Mouse (Mus musculus): ENCODE data around the gene Cpne5. TPM values are rescaled to one million over a fixed set of nuclear protein-coding genes. Genes with fewer than 3 reads are reported as not detected.
A peak's percentile ranks its signal among the peaks of the same experiment; 100 is the strongest.
"Not testable (repeated sequence)": the region's sequence is repeated elsewhere in the genome, so short reads cannot be mapped to it uniquely, and the experiment has no call there.

The Cpne5 gene
- total RNA-seq, 2 experiments from 2014 or later, result not detected

DNA sequence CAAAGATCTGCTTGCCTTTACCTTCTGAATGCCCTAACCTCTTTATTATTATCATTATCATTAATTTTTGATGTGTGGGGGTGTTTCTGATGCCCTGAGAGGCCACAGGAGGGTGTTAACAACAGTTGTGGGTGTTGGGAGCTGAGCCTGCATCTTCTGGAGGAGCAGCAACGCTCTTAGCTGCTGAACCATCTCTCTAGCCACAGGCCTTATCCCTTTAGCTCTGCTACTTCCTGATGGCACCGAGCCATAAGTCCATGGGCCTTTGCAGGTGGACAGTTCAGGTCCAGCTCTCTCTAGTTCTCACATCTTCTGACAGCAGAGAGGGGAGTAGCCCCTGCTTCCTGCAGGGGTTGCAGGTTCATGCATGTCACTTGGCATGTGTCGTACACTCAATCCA is 96.4 kb downstream of the Cpne5 start:
- no peak for DNase-seq (ENCODE audit: low spot score)

DNA sequence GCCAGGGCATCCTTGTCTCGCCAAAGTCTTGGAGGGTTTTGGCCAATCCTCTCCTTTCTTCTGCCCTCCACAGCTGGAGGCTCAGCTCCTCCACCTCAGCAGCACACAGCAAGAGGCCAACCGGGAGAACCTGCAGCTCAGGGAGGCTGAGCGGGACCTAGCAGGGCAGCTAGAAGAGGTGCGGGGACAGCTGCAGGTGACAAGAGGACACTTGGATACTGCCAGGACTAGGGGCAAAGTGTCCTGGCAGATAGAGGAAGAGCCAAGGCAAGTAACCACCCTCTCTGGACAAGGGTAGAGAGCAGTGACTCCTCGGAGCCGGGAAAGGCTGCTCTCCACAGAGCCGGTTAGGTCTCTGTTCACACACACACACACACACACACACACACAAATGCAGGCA is 100.1 kb downstream of the Cpne5 start:
- DNase-seq (ENCODE audit: low spot score), result no peak

DNA sequence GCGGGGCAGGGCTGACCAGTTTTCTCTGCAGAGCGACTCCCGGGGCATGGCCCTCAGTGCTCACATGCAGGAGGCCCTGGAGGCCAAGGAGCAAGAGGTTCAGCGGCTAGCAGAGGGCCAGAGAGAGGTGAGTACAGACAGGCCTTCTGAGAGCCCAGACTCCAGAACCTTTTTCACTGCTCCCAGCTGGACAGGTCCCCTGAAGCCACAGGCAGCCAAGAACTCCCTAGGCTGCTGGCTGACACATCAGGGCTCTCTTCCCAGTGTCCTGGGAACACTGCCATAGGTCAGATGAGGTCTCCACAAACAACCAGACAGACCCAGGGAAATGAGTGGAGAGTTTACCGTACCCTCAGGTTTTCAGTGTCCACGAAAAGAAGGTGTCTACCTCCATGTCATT is 101.7 kb downstream of the Cpne5 start:
- peak; percentile 94 for DNase-seq (ENCODE audit: low spot score)

DNA sequence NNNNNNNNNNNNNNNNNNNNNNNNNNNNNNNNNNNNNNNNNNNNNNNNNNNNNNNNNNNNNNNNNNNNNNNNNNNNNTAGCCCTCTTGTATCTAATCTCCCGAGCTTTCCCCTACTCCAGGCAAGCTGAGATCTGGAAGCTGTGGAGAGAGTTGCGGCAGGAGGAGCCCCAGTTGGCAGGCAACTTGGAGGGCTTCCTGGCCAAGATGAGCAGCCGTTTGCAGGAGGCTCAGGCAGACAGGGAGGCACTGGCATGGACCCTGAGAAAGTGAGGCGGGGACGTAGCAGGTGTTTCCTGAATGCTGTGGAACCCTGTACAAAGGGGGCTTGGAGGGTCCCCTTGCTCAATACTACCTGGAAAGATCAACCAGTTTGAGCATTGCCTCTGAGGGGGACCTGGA is 102.9 kb downstream of the Cpne5 start:
- DNase-seq (ENCODE audit: low spot score), result no peak

DNA sequence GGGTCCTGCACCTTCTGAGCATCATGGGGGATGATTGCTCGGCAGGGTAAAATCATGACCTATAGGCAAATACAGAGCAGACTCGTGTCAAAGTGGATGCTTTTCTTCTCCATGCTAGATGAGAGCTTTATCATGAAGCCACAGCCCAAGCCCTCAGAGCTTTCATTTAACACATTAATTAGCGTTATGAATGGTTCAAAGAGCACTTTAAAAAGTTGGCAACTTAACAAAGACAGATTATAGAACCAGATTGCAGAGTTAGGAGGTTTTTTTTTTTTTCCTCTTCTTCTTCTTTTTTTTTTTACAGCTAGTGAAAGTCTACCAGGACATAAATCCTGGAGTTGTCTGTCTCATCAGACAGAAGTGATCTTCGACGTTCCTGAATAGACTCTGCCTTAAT is 108.6 kb downstream of the Cpne5 start:
- no peak for DNase-seq (ENCODE audit: low spot score)

DNA sequence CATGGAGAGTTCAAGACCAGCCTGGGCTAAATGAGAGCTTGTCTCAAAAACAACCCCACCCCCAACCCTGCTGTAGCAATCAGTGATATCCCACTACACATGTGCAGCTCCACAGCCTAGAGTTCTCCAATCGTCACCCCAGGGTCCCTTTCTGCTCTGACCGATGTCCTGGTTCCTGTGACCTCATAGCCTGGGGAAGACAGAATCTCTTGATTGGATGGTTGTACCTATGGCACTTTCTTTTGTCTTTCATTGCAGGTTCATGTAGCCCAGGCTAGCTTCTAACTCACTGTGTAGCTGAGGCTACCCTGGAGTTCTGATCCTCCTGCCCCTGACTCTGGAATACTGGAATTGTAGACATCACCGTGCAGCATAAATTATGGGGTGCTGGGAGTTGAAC is 111.4 kb downstream of the Cpne5 start:
- DNase-seq (ENCODE audit: low spot score), result no peak

DNA sequence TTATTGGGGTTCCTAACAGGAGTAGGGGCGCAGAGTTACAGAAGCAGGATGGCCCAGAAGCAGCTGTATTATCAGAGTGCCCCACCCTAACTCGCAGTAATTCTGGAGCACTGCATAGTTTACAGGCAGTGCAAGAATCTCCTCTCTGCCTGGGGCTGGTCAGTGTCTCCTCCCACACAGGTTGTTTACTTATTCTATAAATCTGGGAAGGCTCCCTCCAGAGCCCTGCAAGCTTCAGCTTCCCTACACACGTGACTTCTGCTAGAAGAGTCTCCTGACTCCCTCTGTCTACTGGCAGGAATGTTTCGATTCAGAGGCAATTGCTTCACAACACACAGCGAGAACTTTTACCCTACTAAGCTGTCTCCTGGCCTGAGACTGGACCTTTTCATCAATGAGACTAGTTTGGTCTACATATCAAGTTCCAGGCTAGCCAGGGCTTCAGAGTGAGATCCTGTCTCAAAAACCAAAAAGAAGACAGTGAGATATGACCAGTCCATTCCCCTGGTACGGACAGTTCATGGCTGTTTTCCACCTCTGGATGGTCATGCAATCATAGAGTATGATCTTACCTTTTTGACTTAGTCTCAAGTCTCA is 114.3 kb downstream of the Cpne5 start:
- DNase-seq (ENCODE audit: low spot score), result no peak

DNA sequence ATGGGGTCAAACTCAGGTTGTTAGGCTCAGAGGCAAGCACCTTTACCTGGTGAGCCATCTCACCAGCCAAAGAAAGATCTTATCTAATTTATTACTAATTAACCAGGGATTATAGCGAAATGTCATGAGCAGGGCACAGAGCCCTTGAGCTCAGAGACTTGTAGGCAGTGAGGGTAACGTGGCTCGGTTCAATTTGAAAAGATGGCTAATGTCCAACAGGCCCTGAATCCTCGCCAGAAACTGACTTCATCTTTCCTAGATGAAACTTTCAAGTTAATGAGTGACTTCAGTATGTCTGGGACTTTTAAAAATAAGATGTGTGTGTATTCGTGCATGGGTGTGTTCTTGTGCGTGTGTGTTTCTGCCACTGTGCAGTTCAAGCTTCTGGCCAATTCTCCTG is 115.2 kb downstream of the Cpne5 start:
- no peak for DNase-seq (ENCODE audit: low spot score)

DNA sequence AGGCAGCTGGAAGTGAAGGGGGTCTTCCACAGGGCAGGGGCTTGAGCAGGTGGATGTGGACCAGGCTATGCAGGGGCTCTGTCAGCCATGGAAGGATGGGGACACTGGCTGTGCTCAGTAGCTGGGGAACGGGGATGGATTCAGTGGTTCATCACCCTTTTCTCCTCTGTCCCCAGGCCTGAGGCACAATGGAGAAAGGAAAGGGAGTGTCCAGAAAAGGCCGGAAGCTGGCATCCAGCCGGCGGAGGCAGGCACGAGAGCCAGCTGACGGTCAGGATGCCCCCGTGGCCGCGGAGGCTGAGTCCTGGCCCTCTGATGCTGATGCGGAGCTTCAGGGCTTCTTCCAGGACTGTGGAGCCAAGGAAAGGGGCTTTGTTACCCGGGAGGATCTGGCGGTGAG is 117.3 kb downstream of the Cpne5 start:
- DNase-seq (ENCODE audit: low spot score), result no peak

DNA sequence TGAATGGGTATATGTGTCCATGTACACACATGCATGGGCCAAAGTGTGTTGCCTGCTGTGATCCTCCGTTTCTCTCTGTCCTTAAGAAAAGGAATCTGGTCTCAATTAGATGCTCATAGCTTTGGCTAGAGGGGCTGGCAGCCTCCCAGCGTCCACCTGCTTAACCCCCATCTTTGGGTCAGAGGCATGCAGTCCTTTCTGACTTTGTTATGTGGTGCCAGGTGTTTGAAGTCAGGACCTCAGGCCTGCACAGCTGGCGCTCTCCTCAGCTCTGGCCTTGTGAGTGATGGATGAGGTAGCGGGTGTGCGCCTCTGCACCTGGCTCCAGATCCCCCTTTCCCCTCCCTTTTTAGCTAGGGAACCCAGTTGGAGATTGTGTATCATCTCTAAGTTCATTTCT is 119.9 kb downstream of the Cpne5 start:
- DNase-seq (ENCODE audit: low spot score), result no peak

DNA sequence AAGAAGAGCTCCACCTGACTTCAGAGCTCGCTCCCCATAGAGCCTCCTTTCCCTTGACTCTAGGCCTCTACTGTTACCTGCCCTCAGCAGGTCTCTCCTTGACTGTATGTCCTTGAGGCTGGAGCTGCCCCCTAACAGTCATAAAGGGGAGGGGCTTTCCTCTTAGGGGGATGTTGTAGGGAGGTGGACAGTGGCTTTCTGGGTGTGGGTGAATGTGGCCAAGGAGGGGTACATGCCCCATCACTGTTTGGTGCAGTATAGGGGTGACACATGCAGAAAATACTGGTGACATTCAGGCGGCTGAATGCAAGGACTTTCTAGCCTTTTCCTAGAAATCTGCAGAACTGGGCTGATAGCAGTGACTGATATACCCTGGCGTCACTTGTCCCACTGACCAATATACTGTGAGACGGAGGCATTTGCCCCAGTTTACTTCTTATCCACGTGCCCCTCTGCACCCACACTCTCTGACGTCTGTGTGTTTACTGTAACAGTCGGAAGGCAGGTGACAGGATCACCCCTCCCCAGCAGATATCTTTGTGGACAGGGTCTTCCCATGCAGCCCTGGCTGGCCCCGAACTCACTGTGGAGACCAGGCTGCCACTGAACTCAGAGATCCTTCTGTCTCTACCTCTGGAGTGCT is 120.8 kb downstream of the Cpne5 start:
- DNase-seq (ENCODE audit: low spot score), result no peak

DNA sequence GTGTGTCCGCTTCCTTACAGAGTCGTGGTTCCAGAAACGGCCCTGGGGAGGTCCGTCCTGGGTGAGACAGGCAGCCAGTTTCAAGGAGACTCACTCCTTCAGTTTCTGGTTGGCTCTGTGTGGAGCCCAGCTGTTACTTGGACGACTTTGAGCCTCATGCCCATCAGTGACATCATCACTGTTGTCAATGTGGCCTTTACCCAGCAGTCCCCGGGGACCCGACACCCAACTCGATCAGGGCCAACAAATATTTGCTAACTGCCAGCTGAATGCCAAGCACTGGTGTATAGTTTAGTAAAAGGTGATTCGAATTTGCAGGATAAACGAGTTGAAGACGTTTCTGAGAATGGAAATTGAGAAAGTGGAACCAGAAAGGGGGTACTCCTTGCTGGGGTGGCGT is 121.9 kb downstream of the Cpne5 start:
- no peak for DNase-seq (ENCODE audit: low spot score)

DNA sequence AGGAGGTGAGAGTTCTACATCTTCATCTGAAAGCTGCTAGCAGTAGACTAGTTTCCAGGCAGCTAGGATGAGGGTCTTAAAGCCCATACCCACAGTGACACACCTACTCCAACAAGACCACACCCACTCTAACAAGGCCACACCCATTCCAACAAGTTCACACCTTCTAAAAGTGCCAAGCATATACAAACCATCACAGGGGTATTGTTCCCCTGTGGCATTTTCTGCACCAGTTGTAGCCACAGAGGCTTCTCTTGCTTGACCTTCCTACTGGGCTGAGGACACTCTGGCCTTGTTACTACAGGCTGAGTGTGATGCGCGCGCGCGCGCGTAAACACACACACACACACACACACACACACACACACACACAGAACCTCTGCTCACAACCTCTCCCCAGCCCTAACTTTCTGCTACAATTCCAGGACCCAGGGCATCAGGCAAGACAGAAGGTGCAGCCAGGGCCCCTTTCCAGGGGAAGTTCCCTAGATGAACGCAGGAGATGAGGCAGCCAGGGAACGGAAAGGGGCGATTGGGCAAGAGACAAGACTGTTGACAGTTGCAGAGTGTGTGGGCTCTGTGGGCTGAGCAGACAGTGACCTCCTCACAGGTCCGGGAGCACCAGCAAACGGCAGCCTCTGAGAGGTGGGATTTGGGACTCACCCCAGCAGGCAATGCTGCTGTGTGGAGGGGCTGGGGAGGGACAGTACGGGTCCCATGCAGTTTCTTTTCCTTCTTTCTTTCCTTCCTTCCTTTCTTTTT is 124.2 kb downstream of the Cpne5 start, which contains the start of gene Rab44:
Gene Rab44 (plus strand): TSS at position 555 of the 762 bp plus-strand sequence.
- no peak for DNase-seq (ENCODE audit: low spot score)

DNA sequence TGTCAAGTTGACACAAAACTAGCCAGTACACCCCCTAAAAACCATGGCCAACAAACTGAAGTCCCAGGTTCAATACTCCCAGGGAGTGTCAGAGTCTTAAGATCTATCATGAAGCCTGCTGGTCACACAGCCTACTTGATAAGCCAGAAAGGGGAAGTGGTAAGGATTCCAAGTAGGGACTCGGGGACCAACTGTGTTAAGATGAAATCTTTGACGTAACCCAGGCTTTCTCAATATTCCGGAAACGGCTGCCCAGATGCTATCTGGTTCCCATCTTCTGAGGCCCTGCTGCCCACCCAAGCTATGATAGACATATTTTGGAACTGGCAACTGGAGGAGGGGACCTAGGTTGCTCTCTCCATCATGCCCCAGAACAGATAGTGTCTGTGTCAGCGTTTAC is 126.6 kb downstream of the Cpne5 start:
- DNase-seq (ENCODE audit: low spot score), result no peak

DNA sequence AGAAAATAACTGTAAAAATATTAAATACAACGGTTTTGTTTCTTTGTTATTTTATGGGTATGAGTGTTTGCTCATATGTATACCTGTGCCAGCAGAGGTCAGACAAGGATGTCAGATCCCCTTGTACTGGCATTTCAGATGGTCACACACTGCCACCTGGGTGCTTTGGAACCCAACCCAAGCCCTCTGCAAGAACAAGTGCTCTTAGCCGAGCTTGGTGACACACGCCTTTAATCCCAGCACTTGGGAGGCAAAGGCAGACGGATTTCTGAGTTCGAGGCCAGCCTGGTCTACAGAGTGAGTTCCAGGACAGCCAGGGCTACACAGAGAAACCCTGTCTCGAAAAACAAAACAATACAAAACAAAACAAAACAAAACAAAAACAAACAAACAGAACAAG is 127.6 kb downstream of the Cpne5 start:
- not testable (repeated sequence) for DNase-seq (ENCODE audit: low spot score)

Other genes starting within 250 kb of the Cpne5 start
- gene Stk38, start 230.2 kb downstream of the Cpne5 start, total RNA-seq (2021), result 10 to 100 TPM; 20.2 to 22.4 TPM
- gene Srsf3, start 205.5 kb downstream of the Cpne5 start, total RNA-seq (2021), result 10 to 100 TPM; 37.4 to 48.6 TPM
- 10 to 100 TPM; 31.9 to 63.3 TPM for gene Cdkn1a, start 147.2 kb downstream of the Cpne5 start, total RNA-seq (2021)
- gene Rab44, start 124.0 kb downstream of the Cpne5 start, total RNA-seq (2021), result under 1 TPM; 0.31 to 0.34 TPM
- gene Ppil1, start 26.0 kb upstream of the Cpne5 start, total RNA-seq (2021), result 1 to 10 TPM; 5.5 to 6.1 TPM
- 100 to 1,000 TPM; 119 to 125 TPM for gene BC004004, start 30.6 kb upstream of the Cpne5 start, total RNA-seq (2021)
- 10 to 100 TPM; 16.2 to 23.7 TPM for gene Pi16, start 79.5 kb upstream of the Cpne5 start, total RNA-seq (2021)
- 10 to 100 TPM; 80.1 to 88.4 TPM for gene Mtch1, start 109.8 kb upstream of the Cpne5 start, total RNA-seq (2021)
- 1 to 10 TPM in 1 of 2 experiments, under 1 TPM in 1; 0.68 to 1.6 TPM for gene Fgd2, start 122.7 kb upstream of the Cpne5 start, total RNA-seq (2021)